Mouse (Mus musculus): ENCODE data around the gene Acox3. TPM values are rescaled to one million over a fixed set of nuclear protein-coding genes. Genes with fewer than 3 reads are reported as not detected.

The Acox3 gene
- polyA plus RNA-seq, 1 experiment from 2014 or later = 3.1 TPM

DNA sequence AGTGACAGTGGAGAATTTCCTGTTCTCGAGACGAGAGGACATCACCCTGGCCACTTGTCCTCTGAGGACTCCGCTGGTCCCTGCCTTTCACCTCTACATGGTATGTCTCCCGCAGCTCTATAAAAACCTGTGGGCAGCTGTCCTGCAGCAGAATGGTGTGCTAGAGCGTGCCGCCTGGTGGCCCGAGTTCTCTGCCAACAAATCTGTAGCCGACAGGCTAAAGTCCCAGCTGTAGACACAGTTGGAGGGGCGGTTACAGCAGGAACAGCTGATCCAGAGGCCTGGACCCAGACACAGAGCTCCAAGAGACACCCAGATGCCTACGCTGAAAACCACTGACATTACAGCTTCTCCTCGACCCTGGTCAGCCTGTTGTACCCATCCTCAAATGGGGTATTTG, 29.1 kb downstream of the Acox3 start:
- H3K4me2 ChIP-seq = no peak overlapping the region
- H3K27ac ChIP-seq (replicated peaks) = no peak overlapping the region
- no peaks in the 10 kb centered on the region for H3K9me3 ChIP-seq (replicated peaks)
- WGBS (ENCODE audit: insufficient replicate concordance) = 66% methylated on average over 11 of the region's 11 CpGs
- no peaks in the 10 kb centered on the region for H3K27me3 ChIP-seq
- no peak overlapping the region for H3K9ac ChIP-seq
- no peaks in the 10 kb centered on the region for H3K36me3 ChIP-seq (replicated peaks)
- no peaks in the 10 kb centered on the region for H3K4me1 ChIP-seq (replicated peaks)
- H3K4me3 ChIP-seq (replicated peaks) = no peak overlapping the region
- no peak for ATAC-seq (ENCODE audit: insufficient read depth)

GRCm38 (mm10) chr5:35612722-35613121, 29.9 kb downstream of the Acox3 start:
- WGBS (ENCODE audit: insufficient replicate concordance) = 68% methylated on average over 8 of the region's 8 CpGs
- ATAC-seq (ENCODE audit: insufficient read depth) = no peak

DNA sequence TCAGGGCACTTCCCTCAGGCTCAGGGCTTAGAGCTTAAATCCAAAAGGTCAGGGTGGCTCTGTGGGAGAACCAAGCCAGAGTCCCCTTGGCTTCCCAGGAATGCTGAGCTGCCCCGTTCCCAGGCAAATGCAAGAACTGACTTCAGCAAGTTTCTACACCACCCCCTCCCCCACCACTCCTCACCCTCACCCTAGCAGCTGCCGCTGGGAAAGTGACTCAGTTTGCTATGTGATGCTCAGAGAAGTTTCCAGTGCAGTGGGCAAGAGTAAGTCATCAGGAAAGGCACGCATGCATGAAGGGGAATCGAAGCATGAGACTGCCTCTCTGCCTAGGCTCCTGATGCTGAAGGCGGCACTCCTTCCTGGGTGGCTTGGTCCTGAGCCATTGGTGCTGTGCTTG, 34.1 kb downstream of the Acox3 start:
- H3K27me3 ChIP-seq = no peaks in the 10 kb centered on the region
- no peak for ATAC-seq (ENCODE audit: insufficient read depth)
- 48% methylated on average over 5 of the region's 5 CpGs for WGBS (ENCODE audit: insufficient replicate concordance)
- H3K4me2 ChIP-seq = no peak overlapping the region
- H3K36me3 ChIP-seq (replicated peaks) = no peaks in the 10 kb centered on the region
- no peak overlapping the region for H3K4me3 ChIP-seq (replicated peaks)
- H3K9ac ChIP-seq = no peak overlapping the region
- no peaks in the 10 kb centered on the region for H3K4me1 ChIP-seq (replicated peaks)
- no peaks in the 10 kb centered on the region for H3K9me3 ChIP-seq (replicated peaks)
- no peak overlapping the region for H3K27ac ChIP-seq (replicated peaks)

More at GRCm38 (mm10) chr5:35612722-35613121, 29.9 kb downstream of the Acox3 start:
- H3K36me3 ChIP-seq (replicated peaks) = no peaks in the 10 kb centered on the region
- H3K4me2 ChIP-seq = no peak overlapping the region
- H3K4me3 ChIP-seq (replicated peaks) = no peak overlapping the region
- H3K27ac ChIP-seq (replicated peaks) = no peak overlapping the region
- H3K9me3 ChIP-seq (replicated peaks) = no peaks in the 10 kb centered on the region
- H3K4me1 ChIP-seq (replicated peaks) = no peaks in the 10 kb centered on the region
- no peaks in the 10 kb centered on the region for H3K27me3 ChIP-seq
- H3K9ac ChIP-seq = no peak overlapping the region

GRCm38 (mm10) chr5:35621114-35621513, 38.3 kb downstream of the Acox3 start:
- no peaks in the 10 kb centered on the region for H3K36me3 ChIP-seq (replicated peaks)
- H3K4me2 ChIP-seq = no peak overlapping the region
- no peak overlapping the region for H3K27ac ChIP-seq (replicated peaks)
- H3K4me3 ChIP-seq (replicated peaks) = no peak overlapping the region
- 24% methylated on average over 4 of the region's 4 CpGs for WGBS (ENCODE audit: insufficient replicate concordance)
- no peak for ATAC-seq (ENCODE audit: insufficient read depth)
- no peaks in the 10 kb centered on the region for H3K27me3 ChIP-seq
- no peak overlapping the region for H3K9ac ChIP-seq
- H3K4me1 ChIP-seq (replicated peaks) = no peaks in the 10 kb centered on the region
- H3K9me3 ChIP-seq (replicated peaks) = no peaks in the 10 kb centered on the region

GRCm38 (mm10) chr5:35623831-35624230, 41.0 kb downstream of the Acox3 start:
- no peak overlapping the region for H3K27ac ChIP-seq (replicated peaks)
- no peaks in the 10 kb centered on the region for H3K36me3 ChIP-seq (replicated peaks)
- H3K4me3 ChIP-seq (replicated peaks) = no peak overlapping the region
- H3K9ac ChIP-seq = no peak overlapping the region
- no peak for ATAC-seq (ENCODE audit: insufficient read depth)
- H3K4me2 ChIP-seq = no peak overlapping the region
- H3K27me3 ChIP-seq = no peaks in the 10 kb centered on the region
- no peaks in the 10 kb centered on the region for H3K9me3 ChIP-seq (replicated peaks)
- no peaks in the 10 kb centered on the region for H3K4me1 ChIP-seq (replicated peaks)

DNA sequence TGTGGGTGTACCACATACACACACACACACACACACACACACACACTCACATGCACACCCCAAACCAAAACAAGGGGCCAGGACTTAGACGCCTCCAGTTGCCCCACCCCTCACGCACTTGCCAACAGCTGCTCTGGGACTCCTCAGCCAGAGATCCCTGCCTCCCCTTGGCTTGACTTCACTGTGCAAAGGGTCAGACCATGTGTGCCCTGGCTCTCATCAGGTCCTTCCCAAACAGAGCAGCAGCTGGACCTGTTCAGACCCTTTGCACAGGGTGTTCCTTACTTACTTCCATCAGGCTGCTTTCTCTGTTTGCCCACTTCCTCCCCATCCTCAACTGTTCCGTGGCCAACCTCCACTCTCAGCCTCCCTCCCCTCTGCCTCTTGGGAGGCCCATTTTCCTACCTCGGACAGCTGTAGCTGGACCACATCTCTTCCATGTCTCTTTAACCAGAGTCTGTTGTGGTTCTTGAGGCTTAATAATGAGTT, 42.0 kb downstream of the Acox3 start:
- no peak overlapping the region for H3K4me2 ChIP-seq
- ATAC-seq (ENCODE audit: insufficient read depth) = no peak
- H3K27ac ChIP-seq (replicated peaks) = no peak overlapping the region
- 36% methylated on average over 4 of the region's 4 CpGs for WGBS (ENCODE audit: insufficient replicate concordance)
- no peaks in the 10 kb centered on the region for H3K36me3 ChIP-seq (replicated peaks)
- no peak overlapping the region for H3K9ac ChIP-seq
- H3K27me3 ChIP-seq = no peaks in the 10 kb centered on the region
- no peaks in the 10 kb centered on the region for H3K4me1 ChIP-seq (replicated peaks)
- H3K4me3 ChIP-seq (replicated peaks) = no peak overlapping the region
- no peaks in the 10 kb centered on the region for H3K9me3 ChIP-seq (replicated peaks)

DNA sequence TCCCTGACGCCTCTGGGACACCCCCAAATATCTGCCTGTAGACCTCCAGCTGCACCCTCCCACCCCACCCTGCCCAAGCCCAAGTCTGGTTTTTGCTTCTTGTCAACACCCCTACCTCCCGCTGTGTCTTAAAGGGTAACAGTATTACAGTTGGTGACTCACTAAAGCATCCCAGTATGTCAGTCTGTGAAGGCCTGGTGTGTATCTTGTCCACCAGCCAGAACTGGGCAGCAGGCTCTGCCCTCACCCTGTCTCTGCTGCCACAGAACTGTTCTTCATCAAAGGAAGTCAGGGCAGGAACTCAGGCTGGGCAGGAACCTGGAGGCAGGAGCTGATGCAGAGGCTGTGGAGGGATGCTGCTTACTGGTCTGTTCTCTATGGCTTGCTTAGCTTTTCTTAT, 43.6 kb downstream of the Acox3 start:
- 52% methylated on average over 2 of the region's 2 CpGs for WGBS (ENCODE audit: insufficient replicate concordance)
- no peak overlapping the region for H3K27ac ChIP-seq (replicated peaks)
- no peak overlapping the region for H3K9ac ChIP-seq
- H3K4me1 ChIP-seq (replicated peaks) = no peaks in the 10 kb centered on the region
- ATAC-seq (ENCODE audit: insufficient read depth) = no peak
- H3K4me2 ChIP-seq = no peak overlapping the region
- no peaks in the 10 kb centered on the region for H3K9me3 ChIP-seq (replicated peaks)
- H3K36me3 ChIP-seq (replicated peaks) = no peaks in the 10 kb centered on the region
- no peaks in the 10 kb centered on the region for H3K27me3 ChIP-seq
- H3K4me3 ChIP-seq (replicated peaks) = no peak overlapping the region

DNA sequence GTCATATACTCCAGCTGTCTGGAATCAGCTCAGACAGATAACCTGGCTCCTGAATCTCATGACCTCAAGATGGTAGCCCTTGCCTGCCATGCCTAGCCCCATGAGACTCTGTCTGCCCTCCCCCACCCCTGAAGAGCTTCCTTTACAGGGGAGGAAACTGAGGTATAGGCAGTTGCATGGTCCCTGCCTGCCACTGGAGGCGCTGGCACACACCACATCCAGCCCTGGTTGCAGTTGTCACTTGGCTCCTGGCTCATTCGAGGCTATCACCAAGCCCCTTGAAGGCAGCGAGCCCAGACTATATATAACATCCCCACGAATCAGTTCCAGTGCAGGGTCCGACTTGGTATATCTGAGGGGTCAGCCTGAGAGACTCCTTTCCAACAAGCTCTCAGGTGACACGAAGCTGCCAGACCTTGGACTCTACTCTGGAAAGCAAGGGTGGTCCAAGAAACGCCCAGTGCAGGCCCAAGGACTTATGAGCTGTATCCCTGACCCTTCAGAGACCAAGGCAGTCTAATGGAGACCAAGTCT, 44.5 kb downstream of the Acox3 start:
- no peak for ATAC-seq (ENCODE audit: insufficient read depth)
- no peak overlapping the region for H3K27ac ChIP-seq (replicated peaks)

GRCm38 (mm10) chr5:35628685-35629084, 45.8 kb downstream of the Acox3 start:
- ATAC-seq (ENCODE audit: insufficient read depth) = no peak
- Histone ChIP-seq H3K9ac (no peak overlapping the region), H3K27me3 (no peaks in the 10 kb centered on the region), H3K9me3 (replicated peaks) (no peaks in the 10 kb centered on the region), H3K36me3 (replicated peaks) (no peaks in the 10 kb centered on the region), H3K4me1 (replicated peaks) (no peaks in the 10 kb centered on the region), H3K4me2 (no peak overlapping the region), H3K4me3 (replicated peaks) (no peak overlapping the region), H3K27ac (replicated peaks) (no peak overlapping the region)
- 44% methylated on average over 1 of the region's 1 CpGs for WGBS (ENCODE audit: insufficient replicate concordance)

More for the DNA sequence above, 44.5 kb downstream of the Acox3 start:
- Histone ChIP-seq H3K27me3 (no peaks in the 10 kb centered on the region), H3K4me2 (no peak overlapping the region), H3K36me3 (replicated peaks) (no peaks in the 10 kb centered on the region), H3K9ac (no peak overlapping the region), H3K9me3 (replicated peaks) (no peaks in the 10 kb centered on the region), H3K4me1 (replicated peaks) (no peaks in the 10 kb centered on the region), H3K4me3 (replicated peaks) (no peak overlapping the region)
- WGBS (ENCODE audit: insufficient replicate concordance) = 43% methylated on average over 7 of the region's 7 CpGs

DNA sequence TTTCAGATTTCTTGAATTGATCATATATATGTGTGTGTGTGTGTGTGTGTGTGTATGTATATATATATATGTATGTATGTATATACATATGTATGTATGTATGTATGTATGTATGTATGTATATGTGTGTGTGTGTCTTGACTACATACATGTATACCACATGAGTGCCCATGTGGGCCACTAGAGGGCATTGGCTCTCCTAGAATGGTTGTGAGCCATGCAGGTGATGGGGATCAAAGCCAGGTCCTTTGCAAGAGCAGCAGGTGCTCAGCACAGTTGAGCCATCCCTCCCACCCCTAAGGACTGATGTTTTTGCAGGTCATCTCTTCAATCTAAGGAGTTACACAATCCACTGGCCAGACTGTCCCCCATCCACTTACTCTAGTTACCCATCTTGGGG, 46.5 kb downstream of the Acox3 start:
- no peak overlapping the region for H3K4me3 ChIP-seq (replicated peaks)
- ATAC-seq (ENCODE audit: insufficient read depth) = no peak
- no peaks in the 10 kb centered on the region for H3K27me3 ChIP-seq
- no peak overlapping the region for H3K27ac ChIP-seq (replicated peaks)
- H3K36me3 ChIP-seq (replicated peaks) = no peaks in the 10 kb centered on the region
- no peaks in the 10 kb centered on the region for H3K9me3 ChIP-seq (replicated peaks)
- H3K4me2 ChIP-seq = no peak overlapping the region
- no peaks in the 10 kb centered on the region for H3K4me1 ChIP-seq (replicated peaks)
- no peak overlapping the region for H3K9ac ChIP-seq

GRCm38 (mm10) chr5:35630706-35631105, 47.9 kb downstream of the Acox3 start:
- Histone ChIP-seq H3K9ac (no peak overlapping the region), H3K4me3 (replicated peaks) (no peak overlapping the region), H3K36me3 (replicated peaks) (no peaks in the 10 kb centered on the region), H3K9me3 (replicated peaks) (no peaks in the 10 kb centered on the region), H3K4me2 (no peak overlapping the region), H3K27ac (replicated peaks) (no peak overlapping the region), H3K27me3 (no peaks in the 10 kb centered on the region), H3K4me1 (replicated peaks) (no peaks in the 10 kb centered on the region)
- ATAC-seq (ENCODE audit: insufficient read depth) = no peak
- 60% methylated on average over 1 of the region's 1 CpGs for WGBS (ENCODE audit: insufficient replicate concordance)

DNA sequence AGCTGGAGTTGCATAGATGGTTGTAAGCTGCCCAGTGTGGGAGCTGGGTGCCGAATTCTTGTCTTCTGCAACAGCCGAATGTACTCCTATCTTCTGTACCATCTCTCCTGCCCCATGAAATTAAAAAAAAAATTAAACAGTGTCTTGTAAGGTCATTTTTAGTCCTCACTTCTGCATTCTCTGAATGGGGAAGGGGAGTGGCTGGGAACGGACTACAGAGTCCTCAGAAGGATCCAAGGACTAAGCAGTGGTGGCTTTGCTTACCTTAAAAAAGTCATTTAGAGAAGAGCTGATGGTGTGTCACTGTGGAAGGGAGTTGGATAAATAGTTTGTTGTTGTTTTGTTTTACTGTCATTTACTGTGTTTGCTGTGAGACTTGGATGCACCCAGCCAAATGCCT, 48.4 kb downstream of the Acox3 start:
- no peak for ATAC-seq (ENCODE audit: insufficient read depth)
- 24% methylated on average over 3 of the region's 3 CpGs for WGBS (ENCODE audit: insufficient replicate concordance)

More for the DNA sequence above, 48.4 kb downstream of the Acox3 start:
- Histone ChIP-seq H3K9ac (no peak overlapping the region), H3K4me1 (replicated peaks) (no peaks in the 10 kb centered on the region), H3K36me3 (replicated peaks) (no peaks in the 10 kb centered on the region), H3K4me2 (no peak overlapping the region), H3K27ac (replicated peaks) (no peak overlapping the region), H3K27me3 (no peaks in the 10 kb centered on the region), H3K9me3 (replicated peaks) (no peaks in the 10 kb centered on the region), H3K4me3 (replicated peaks) (no peak overlapping the region)
